Mouse (Mus musculus) stomach, postnatal 0 days (tissue): Measurements from ENCODE around the gene Eomes.

Experiments
- CTCF ChIP-seq: IDR thresholded peaks from 2 replicates; pipeline ENCODE4 v1.5.1; 2016; ENCODE audit warnings: antibody characterized with exemption, low read depth, mild to moderate bottlenecking, moderate library complexity
- EP300 ChIP-seq: optimal IDR thresholded peaks from 2 replicates; pipeline ENCODE3; 2016; ENCODE audit warnings: antibody characterized with exemption

DNA sequence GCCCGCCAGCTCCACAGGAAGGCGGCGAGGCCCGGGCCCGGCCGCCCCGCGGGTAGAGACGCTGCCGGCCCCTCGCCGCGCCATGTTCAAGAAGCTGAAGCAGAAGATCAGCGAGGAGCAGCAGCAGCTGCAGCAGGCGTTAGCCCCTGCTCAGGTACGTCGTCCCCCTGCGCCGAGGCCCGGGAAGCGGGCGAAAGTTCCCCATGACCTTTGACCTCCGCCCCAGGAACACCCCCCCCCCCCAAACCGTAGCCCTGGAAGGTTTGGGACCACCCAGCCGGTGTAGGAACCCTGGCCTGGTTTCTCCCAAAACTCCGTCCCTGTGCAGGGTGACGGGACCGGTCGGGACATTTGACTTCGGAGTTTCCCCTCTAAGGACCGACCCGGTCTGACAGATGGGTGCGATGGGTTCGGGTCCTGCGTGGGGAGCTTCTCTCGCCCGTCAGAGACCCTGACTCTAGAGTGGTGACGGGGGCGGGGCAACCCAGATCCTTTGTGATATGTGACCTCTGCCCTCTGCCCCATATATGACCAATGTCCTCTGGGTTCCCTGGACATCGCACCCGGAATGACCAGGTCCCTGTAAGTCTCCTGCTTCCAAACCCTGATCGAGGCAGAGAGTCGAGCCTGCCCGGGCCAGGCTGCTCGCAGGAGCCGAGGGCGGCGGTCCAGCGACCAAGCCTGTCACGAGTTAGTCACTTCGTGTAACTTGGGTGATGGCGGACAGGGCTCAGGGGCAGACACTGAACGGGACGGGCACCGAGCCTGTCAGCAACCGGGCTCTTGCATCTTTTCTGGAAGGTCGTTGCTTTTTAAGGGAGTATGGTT lies 28.6 kb downstream of the Eomes start:
- TF ChIP-seq CTCF (no peak), EP300 (no peak)
